Comparison of ENCODE assay signal across 18 mouse cellular contexts in the genomic region with DNA sequence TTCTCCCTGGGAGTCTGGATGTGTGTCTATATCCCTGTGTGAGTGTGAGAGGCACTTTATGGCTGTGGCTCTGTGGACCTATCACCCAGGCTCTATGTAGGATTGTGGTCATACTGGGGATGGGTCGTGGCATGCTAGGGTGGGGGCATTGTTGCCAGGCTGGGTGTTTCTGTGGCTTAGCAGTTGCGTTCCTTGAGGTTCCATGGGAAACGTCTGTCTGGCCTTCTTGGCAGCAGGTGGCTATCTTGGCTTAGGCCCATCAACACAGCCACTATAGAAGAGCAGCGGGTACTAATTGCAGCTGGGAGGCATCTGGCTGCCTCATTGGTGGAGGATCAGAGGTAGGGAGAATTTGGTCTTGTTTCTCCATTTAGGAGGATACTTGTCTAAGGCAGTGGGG. TPM values are rescaled to one million over a fixed set of nuclear protein-coding genes. Genes with fewer than 3 reads are reported as not detected.
DNase-seq lines count a peak whose midpoint lies in the region; ATAC-seq and TF ChIP-seq lines count a peak whose summit lies in the region.
"Had no signal": no experiment of that assay in that cellular context is flagged by ENCODE, and none has a peak within 500 bp of the region (broad histone marks: within the 10 kb centered on the region; RNA-seq: fewer than 3 reads in every experiment).

No protein-coding gene starts in this region.

- H3K9me3 ChIP-seq in forebrain, embryonic 11.5 days (ENCODE audit: control insufficient read depth, low read length), result no peaks in the 10 kb centered on the region
- H3K9me3 ChIP-seq in forebrain, embryonic 15.5 days, result no peaks in the 10 kb centered on the region
- H3K9me3 ChIP-seq in megakaryocyte, embryonic 14.5 days, result no peaks in the 10 kb centered on the region
- H3K9me3 ChIP-seq: embryonic facial prominence, embryonic 10.5 days; heart, embryonic 13.5 days; hindbrain, embryonic 12.5 days had no signal

- DNase-seq in forebrain, embryonic 11.5 days (ENCODE audit: low spot score), result peak; percentile 19
- no peak for DNase-seq in thymus, postnatal 4 days
- no peak for DNase-seq in layer of hippocampus, adult 11-12 months (ENCODE audit: low spot score)
- DNase-seq: cerebellum, postnatal 10 days; gastrocnemius, postnatal 36 days; heart, adult 11 months; heart, postnatal 36 days had no signal

- ATAC-seq in forebrain, embryonic 11.5 days (replicated peaks; ENCODE audit: low FRiP score), result no peak
- ATAC-seq in forebrain, embryonic 15.5 days (replicated peaks), result no peak
- ATAC-seq in megakaryocyte, adult 5-6 weeks (ENCODE audit: poor library complexity, severe bottlenecking), result no peak
- ATAC-seq: forebrain, embryonic 14.5 days; hindbrain, embryonic 16.5 days; Patski had no signal

- H3K4me2 ChIP-seq in forebrain, embryonic 11.5 days (ENCODE audit: low read depth, low read length, severe bottlenecking), result no peak overlapping the region
- no peak overlapping the region for H3K4me2 ChIP-seq in forebrain, embryonic 15.5 days (replicated peaks)
- H3K4me2 ChIP-seq: heart, embryonic 13.5 days; hindbrain, embryonic 12.5 days had no signal

- no peaks in the 10 kb centered on the region for H3K36me3 ChIP-seq in forebrain, embryonic 11.5 days (ENCODE audit: control insufficient read depth, insufficient read depth, low read length)
- H3K36me3 ChIP-seq in forebrain, embryonic 15.5 days, result no peaks in the 10 kb centered on the region
- peaks cover 95% of the 10 kb centered on the region for H3K36me3 ChIP-seq in megakaryocyte, embryonic 14.5 days (replicated peaks; ENCODE audit: low read length)
- H3K36me3 ChIP-seq: embryonic facial prominence, embryonic 10.5 days; heart, embryonic 13.5 days; hindbrain, embryonic 12.5 days had no signal

- H3K4me3 ChIP-seq in forebrain, embryonic 11.5 days (ENCODE audit: low read depth, low read length), result no peak overlapping the region
- no peak overlapping the region for H3K4me3 ChIP-seq in forebrain, embryonic 15.5 days
- peak overlapping the region; percentile 7 for H3K4me3 ChIP-seq in megakaryocyte, embryonic 14.5 days (replicated peaks)
- H3K4me3 ChIP-seq in bone marrow, adult 2 months (replicated peaks; ENCODE audit: control insufficient read depth, low read depth, low read length), result no peak overlapping the region
- H3K4me3 ChIP-seq: embryonic facial prominence, embryonic 10.5 days; heart, embryonic 13.5 days; hindbrain, embryonic 12.5 days had no signal

- no peak overlapping the region for H3K27ac ChIP-seq in forebrain, embryonic 11.5 days (ENCODE audit: low read depth, low read length)
- H3K27ac ChIP-seq in forebrain, embryonic 15.5 days (replicated peaks), result no peak overlapping the region
- peak overlapping the region; percentile 89 for H3K27ac ChIP-seq in bone marrow, adult 2 months (ENCODE audit: control insufficient read depth, insufficient read depth, low read depth, low read length, poor library complexity)
- H3K27ac ChIP-seq: embryonic facial prominence, embryonic 10.5 days; heart, embryonic 13.5 days; hindbrain, embryonic 12.5 days had no signal

- 0 out of 2 replicates have a peak, but pooled peaks cover 2% of the 10 kb centered on the region for H3K4me1 ChIP-seq in forebrain, embryonic 11.5 days (replicated peaks; ENCODE audit: control insufficient read depth, insufficient read depth, low read length)
- H3K4me1 ChIP-seq in forebrain, embryonic 15.5 days, result peaks cover 18% of the 10 kb centered on the region
- H3K4me1 ChIP-seq in megakaryocyte, embryonic 14.5 days, result peaks cover 98% of the 10 kb centered on the region
- H3K4me1 ChIP-seq in bone marrow, adult 2 months (ENCODE audit: control insufficient read depth, insufficient read depth, low read length), result peaks cover 24% of the 10 kb centered on the region

- H3K27me3 ChIP-seq in forebrain, embryonic 11.5 days (ENCODE audit: control insufficient read depth, insufficient read depth, low read length), result no peaks in the 10 kb centered on the region
- no peaks in the 10 kb centered on the region for H3K27me3 ChIP-seq in forebrain, embryonic 15.5 days
- no peaks in the 10 kb centered on the region for H3K27me3 ChIP-seq in megakaryocyte, embryonic 14.5 days (replicated peaks)
- H3K27me3 ChIP-seq: CH12.LX; heart, embryonic 13.5 days; hindbrain, embryonic 12.5 days; Patski had no signal

- whole genome bisulfite sequencing in forebrain, embryonic 11.5 days, result 93% methylated on average over 4 of the region's 4 CpGs
- 59% methylated on average over 4 of the region's 4 CpGs for WGBS in forebrain, embryonic 15.5 days
- 36% methylated on average over 4 of the region's 4 CpGs for WGBS in bone marrow, adult 2 months

- no peak for TF ChIP-seq POLR2A in bone marrow, adult 2 months (IDR thresholded peaks at IDR 0.05; ENCODE audit: borderline replicate concordance, control insufficient read depth, low read depth, low read length)

- no peak overlapping the region for H3K9ac ChIP-seq in forebrain, embryonic 11.5 days (ENCODE audit: low read length)
- H3K9ac ChIP-seq in forebrain, embryonic 15.5 days (replicated peaks), result no peak overlapping the region
- H3K9ac ChIP-seq: heart, embryonic 13.5 days; hindbrain, embryonic 12.5 days had no signal

- no peak for TF ChIP-seq CTCF in bone marrow, adult 2 months (IDR thresholded peaks at IDR 0.05; ENCODE audit: control insufficient read depth, insufficient read depth, low read length)

RNA-seq across cellular contexts. Expression of a gene that starts 10.7 kb away (rescaled TPM):
- polyA plus RNA-seq in forebrain, embryonic 11.5 days (2014; fragmentation: Nextera tagmentation; extraction: Ambion mirVana), result 22.4 and 23.7 TPM in 2 replicates
- 10.8 and 12.7 TPM in 2 replicates for polyA plus RNA-seq in forebrain, embryonic 15.5 days (2015; fragmentation: Nextera tagmentation; extraction: Ambion mirVana)
- 95.0 and 304 TPM in 2 replicates for polyA plus RNA-seq in megakaryocyte, embryonic 14.5 days (2012; ENCODE audit: insufficient read depth, low replicate concordance)
- total RNA-seq in megakaryocyte, adult 5-6 weeks (2015), result 11.4 and 11.9 TPM in 2 replicates
- total RNA-seq in megakaryocyte, adult 5-6 weeks (2017), result 7.6 and 10.5 TPM in 2 replicates
- 11.0 and 28.1 TPM in 2 replicates for polyA plus RNA-seq in bone marrow, adult 2 months (2011; ENCODE audit: insufficient read depth, insufficient read length, low replicate concordance, missing spikeins)
